Mouse (Mus musculus) cerebellum, adult 18-20 months (tissue): ENCODE measurements at regions not wholly inside any gene's neighbourhood (a gene's known extent, or its start where the extent isn't known, plus 50 kb on each side); places are given as distances from the start of the nearest gene placed in this dataset.

Source experiments
- DNase-seq, 2 experiments: peaks; one replicate each; pipeline ENCODE4 v3.0.0; 2021

DNA sequence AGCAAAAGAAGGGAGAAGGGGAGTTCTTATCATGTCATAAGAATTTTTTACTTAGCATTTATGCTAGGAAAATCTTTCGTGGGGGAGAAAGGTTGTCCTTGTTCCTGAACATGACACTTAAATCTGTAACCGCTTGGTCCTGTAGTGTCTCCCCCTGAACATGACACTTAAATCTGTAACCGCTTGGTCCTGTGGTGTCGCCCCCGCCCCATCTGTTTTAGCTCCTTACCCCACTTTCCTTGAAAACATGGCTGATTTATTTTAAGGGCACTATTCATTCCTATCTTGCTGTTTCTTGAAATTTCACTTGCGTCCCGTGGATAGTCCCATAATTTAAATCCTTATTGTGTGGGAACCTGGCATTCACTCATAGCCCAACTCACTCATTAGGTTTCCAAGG lies 82.2 kb downstream of the Rap2a start:
- no peak for DNase-seq

DNA sequence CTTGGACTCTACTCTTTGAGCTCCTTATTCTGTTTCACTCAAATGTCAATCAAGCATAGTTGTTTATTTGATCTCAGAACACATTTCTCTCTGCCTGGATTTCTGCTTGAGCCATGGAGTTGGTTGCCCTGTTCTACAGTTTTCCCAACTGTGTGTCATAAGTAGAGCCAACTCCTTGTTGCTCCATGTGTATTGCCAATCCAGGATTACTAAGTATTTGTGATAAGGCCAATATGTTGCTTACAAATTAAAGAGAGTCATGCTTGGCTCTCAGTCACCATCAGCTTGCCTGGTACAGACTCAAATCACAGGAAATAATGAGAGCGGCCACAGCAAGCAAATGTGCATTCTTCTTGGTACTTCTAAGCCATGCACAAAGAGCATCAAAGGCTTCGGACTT lies 82.7 kb downstream of the Rap2a start:
- no peak for DNase-seq

DNA sequence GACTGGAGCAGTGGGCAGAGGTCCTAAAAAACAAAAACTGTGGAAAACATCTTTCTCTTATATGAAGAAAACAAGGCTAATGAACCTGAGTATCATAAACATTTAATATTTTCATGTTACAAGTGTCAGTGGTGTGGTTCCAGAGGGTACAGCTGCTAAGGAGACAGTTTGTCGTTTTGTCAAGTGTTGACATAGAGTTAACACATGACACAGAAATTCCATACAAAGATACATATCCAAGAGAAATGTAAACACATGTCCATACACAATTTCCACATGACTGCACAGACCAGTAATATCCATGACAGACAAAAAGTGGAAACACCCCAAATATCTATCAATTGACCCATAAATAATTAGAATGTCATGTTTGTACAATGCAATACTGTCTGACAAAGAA lies 88.7 kb downstream of the Rap2a start:
- no peak for DNase-seq

DNA sequence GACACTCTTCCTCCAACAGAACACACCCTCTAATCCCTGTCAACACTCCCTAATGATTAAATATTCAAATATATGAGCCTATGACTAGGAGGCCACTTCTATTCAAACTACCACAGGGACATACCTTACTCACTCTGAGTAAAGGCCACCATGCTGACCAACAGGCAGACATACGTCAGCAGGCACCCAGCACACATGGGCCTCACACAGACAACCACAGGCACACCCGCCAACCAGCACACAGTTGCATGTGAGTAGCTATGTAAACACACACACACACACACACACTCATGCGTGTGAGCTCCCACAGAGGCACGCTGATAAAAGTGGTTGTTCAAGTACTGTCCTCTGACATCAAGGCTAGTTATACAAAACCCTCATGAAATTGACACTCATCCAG lies 89.8 kb downstream of the Rap2a start:
- no peak for DNase-seq

DNA sequence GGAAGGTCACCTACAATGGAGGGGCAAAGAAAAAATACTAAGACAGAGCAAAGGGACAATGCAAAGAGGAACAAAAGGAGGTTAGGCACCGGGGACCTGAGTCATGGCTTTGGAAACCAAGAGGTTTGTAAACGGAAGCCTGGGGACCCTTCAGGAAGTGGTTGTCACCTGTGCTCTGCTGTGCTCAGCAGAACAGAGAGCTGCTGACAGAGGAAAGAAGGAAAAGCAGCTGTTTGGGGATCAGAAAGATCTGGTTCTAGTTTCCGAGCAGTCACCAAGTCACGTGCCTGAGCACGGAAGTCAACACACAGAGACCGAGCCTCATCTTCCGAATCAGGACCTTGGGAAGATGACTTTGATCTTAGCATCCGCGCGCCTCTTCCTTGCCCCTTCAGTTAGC lies 94.0 kb downstream of the Rap2a start:
- no peak for DNase-seq

DNA sequence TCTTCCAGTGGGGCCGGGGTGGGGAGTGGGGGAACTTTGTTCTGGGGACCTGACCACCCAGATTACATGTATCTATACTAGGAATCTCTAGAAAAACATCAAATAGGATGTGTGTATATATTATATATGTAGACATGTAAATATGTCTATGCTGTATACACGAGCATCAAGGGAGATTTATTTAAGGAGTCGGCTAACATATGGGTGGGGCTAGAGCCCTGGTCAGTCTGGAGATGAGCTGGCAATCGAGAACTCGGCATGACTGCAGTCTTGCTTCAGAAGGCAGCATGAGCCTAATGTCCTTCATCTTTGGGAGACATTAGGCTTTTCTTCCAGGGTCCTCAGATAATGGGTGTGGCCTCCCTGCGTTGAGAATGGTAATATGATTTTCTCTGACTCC lies 97.0 kb downstream of the Rap2a start:
- DNase-seq: no peak

DNA sequence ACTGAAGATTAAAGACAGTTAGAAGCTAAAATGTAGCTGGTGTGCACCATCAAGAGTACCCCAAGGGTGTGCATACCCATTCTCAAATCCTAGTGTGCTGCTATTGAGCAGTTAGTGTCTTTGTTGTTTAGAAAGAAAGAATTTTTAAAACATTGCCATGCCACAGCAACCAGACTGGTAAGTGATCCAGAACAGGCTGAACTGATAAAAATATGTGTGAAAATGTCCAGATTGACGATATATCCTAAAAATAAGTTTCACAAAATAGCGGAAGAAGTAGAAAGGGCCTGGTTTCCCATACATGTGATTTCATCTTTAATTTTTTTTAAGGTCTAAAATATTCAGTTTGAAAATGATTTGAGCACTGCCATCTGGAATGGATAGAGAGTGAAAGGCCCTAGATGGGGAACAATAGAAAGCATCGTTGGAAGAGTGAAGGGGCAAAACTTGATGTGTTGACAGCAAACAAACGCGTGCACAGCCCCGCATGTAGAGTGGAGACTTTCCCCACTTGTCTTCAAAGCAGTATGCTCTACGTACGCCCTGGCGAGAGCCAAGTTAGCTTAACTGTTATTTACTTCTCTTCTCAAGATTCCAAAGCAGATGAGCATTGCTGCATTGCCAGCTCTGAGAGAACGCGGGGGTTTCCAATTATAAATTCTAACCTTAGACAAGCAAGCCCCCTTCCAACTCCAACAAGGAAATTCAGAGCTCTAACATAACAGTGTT lies 100.3 kb downstream of the Rap2a start:
- DNase-seq: no peak

DNA sequence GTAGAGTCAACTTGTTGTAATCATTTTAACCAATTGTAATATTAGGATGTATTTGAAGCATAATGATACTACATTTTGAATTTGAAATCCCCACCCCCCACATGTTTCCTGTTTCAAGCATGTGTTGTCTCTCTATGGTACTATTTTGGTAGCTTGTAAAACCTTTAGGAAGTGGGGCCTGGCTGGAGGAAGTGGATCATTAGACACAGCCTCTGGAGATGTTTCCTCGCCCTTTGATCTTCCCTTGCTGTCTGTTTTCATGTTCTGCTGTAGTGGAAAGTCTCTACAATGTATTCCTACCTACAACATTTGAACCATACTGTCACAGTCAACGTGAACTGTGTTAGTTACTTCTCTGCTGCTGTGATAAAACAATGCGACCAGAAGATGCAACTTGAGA lies 105.6 kb downstream of the Rap2a start:
- DNase-seq: no peak

DNA sequence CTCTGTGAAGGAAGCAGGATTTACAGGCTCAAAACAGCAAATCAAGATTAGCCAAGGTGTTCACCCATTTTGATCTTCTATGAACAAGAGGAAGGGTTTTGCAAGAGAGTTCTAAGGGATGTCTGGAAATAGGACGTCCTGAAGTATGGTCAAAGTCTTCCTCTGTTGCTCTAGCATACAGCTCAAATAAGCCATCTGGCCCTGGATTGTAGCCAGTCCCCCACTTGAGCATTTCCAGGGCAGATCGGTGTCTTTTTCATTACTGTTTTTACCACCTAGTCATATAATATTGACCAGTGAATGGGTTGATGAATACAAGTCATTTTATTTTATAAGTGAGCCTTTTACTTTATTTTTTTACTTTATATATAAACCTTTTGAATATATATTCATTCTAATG lies 113.9 kb downstream of the Rap2a start:
- no peak for DNase-seq

DNA sequence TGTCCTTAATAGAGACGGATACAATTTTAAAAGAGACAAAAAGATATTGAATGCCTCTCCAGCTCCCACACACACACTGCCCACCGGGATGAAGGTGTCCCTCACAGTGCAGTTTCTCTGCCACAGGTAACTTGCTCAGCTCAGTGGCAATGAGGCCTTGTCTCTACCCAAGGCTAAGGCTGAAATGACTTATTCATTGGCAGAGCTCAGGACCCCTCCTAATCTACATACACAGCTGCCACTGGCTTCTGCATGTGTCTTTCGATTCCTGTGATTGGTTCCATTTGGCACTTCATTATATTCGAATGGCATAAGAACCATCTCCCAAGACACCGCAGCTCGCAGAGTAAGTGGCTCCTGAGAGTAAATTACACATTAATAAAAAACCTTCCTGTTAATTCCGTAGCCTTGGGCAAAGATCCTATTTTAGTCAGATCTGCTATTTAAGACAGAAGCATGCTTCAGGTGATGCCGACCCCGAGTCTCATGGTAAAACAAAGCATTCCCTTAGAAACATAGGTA lies 122.2 kb downstream of the Rap2a start:
- no peak for DNase-seq

DNA sequence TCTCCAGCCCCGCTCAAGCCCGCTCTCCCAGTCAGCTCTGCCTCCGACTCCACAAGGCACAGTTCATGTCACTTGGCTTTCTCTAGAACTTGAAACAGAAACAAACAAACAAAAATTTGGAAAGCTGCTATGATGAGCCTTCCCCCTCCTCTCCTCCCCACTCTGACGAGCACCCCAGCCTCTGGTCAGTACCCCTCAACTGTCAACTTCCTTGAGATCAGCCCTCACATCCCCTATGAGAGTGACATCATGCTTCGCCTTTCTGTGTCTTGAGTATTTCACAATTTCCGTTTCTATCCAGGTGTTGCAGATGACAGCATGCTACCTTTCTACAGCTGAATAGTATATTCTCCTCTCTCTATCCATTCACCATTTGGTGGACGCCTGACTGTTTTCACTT lies 123.3 kb downstream of the Rap2a start:
- DNase-seq: no peak

DNA sequence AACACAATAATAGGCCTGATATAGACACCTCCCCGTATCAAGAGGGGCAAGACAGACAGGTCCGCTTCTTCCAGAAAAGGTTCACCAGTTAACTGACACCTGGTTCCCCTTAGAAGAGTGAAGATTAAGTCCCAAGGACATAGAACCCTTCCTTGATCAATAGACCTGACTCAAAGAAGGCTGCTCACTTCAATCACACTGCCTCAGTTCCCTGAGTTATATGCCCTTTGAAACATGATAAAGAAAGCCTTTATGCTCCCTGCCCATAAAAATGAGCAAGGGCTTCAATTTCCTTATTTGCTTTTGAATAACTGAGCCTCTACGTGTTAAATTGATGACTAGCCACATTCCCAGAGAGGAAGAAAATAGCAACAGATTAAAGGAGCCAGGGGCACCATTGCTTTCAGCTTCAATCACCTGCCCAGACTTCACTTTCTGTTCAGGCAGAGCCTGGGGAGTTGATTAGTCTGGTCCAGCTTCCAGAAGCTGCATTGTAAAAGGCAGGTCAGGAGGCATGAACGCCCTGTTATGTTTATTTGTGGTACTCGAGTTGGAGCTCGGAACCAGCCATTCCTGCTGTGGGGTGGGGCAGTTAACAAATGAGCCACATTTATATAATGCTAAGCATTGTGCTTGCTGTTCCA lies 125.7 kb downstream of the Rap2a start:
- DNase-seq: no peak

DNA sequence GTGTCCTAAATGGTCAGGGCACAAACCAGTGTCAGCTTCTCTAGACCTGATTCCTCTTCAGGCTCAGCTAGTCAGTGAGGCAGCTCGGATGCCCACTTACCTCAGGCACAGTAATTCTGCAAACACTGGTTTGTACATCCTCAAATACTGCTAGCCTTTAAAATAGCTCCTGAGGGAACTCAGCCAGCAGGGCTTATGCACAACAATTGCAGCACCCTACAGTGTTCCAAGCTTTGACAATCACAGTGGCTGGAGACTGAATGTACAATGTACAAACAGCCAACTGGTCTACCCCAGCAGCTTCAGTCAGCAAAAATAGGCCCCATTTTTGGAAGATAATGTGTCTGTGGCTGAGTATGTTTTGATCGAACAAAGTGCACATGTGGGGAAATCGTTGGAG lies 129.6 kb downstream of the Rap2a start:
- no peak for DNase-seq

DNA sequence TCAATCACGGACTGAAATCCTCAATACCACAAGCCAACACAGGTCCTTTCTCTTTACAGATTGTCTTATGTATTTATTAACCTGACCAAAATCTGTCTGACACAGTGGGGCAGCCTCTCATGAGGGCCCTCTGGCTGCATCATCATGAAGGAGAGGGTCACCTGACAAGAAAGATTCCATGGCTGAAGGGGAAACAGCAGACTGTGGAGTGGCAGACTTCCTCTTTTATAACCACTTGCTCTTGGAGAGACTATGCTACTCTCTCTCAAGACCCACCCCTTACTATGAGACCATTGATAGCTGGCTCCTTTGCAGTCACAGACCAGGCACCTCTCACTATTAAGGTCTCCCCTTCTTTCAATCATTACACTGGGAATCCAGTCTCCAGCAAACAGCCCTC lies 133.1 kb downstream of the Rap2a start:
- no peak for DNase-seq

DNA sequence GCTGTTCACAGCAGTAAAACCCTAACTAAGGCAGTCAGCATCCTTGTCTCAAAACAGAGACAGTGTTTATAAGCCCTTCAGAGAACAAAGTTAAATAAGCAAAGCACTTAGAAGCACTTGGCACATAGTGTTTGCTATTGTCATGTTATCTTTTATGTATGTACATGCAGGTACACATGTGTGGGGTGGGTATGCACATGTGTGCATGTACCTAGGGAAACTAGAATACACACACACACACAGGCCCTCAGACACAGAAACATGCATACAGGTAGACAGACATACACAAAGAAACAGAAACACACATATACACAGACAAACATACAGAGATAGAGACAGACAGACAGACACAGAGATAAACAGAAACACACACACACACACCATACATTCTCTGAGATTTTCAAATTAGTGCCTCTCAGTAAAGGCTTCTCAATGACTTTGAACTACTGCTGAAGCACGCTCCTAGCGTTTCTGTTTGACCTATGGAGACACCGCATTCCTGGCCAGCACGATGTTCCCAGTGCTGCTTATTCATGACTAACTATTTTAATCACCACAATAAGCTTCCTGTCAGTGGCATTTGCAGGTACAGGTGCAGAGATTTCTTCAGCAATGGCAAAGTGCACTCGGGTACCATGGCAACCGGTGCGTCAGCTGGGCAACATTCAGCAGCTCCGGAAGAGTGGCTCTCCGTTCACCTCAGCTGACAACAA lies 148.1 kb downstream of the Rap2a start:
- no peak for DNase-seq

DNA sequence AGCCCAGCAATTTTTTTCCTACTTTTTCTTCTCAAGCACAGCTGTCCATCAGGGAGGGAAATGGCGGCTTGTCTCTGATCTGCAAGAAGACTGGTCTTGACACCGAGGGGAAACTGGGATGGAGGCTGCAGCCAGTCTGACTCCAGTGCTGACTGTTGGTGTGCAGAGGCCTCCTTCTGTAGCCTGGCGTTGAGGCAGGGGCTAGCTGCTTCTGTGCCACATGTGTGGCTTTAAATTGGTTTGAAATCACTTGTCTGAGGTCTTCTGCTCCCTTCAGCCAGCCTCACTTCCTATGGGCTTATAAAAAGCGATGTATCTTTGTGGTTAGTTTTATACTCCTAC lies 148.7 kb downstream of the Rap2a start:
- DNase-seq: no peak

DNA sequence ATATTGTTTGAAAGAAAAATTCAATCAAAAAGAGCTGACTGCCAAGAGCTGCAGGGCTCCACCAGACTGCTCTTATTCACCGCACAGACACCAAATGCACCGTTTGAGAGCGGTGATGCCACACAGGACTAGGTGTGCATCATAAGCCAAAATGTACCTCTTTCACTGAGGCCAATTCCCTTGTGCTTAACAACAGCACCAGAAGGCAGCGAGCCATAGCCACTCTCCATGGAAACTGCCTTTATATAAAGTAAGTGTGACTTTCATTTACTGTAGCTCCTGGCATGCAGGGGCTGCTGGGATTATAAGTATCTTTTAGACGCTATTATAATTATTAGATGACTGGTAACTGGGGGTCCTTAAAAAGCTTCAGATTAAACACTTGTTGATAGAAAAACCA lies 154.5 kb downstream of the Rap2a start:
- no peak for DNase-seq

DNA sequence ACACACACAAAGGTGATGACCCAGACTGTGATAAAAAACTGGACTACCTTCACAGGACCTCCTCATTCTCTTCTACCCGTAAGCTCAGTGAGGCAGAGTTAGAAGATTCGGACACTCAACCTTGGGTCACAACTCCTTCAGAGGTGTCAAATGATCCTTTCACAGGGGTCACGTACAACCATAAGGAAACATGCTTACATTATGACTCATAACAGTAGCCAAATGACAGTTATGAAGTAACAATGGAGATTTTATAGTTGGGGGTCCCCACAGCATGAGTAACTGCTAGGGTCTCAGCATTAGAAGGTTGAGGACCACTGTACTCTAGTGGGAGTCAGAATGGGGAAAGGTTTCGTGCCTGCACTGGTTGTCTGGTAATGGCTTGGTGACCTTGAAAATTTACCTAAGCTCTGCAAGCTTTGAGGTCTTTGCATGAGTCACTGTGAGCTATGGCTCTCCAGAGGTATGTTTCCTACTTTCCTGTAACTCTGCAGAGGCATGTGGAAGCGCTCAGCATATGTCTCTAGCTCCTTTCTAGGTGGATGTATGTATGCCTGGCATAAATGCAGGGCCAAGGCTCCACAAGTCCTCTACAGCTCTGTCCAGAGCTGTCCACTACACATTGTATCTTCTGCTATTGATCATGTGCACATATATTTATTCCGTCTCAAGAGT lies 158.6 kb downstream of the Rap2a start:
- no peak for DNase-seq

DNA sequence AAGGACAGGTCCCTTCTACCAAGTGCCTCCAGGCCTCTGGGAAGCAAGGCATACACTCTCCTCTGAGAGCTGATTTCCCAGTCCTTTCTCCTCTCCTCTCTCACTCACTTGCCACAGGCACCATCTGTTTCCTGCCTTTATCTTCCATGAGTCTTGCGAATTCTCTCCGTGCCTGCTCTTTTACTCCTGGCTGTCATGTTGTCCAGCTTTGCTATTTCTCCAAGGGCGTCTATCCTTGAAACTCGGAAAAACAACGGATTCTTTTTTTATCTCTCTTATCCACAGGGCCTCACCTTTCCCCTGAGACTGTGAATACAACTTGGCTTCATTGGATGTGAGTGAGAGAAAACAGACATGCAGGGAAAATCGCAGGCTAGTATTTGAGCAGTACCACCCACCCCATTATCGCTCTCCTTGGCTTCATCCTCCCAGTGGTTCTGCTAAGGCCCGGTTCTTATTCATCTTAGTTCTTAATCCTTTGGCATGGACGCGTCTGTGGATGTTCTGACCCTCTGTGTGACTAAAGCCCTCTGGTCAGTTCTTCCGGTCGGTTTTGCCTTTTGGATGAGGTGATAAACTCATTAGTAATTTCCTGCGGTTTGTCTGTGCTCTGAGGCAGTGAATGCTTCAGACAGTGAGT lies 159.4 kb downstream of the Rap2a start:
- DNase-seq: no peak

DNA sequence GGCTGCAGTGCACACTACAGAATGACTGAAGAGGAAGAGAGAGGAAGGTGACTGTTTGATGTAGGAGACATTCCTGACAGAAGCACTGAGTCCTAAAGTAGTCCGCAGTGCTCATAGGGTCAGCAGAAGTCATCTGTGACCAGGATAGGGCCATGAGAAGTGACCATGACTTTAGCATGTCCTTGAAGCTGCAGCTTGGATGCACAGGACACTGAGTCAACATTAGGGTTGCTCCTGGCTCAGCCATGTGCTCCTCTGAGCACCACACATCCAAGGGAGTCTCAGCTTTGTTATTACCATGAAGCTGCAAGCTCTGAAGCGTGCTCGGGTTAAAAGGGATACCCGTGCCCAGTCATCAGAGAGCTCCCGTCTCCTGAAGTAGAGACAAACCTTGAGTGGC lies 164.3 kb downstream of the Rap2a start:
- DNase-seq: no peak

DNA sequence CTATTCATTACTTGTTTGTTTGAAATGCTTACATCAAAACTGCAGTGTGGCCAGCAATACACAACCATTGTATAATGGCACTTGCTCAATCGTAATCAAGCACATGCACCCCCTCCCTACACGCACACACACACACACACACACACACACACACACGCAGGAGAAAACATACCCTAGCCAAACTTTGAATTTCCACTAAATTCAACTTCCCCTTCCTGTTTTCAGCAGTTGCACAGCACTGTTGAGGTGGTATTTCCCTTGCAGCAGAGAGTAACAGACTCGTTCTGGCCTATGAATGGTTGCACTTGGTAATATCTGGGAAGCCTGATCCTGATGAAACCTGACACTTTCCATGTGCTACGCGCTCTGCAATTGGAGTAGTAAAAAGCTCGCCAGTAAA lies 173.8 kb downstream of the Rap2a start:
- no peak for DNase-seq

DNA sequence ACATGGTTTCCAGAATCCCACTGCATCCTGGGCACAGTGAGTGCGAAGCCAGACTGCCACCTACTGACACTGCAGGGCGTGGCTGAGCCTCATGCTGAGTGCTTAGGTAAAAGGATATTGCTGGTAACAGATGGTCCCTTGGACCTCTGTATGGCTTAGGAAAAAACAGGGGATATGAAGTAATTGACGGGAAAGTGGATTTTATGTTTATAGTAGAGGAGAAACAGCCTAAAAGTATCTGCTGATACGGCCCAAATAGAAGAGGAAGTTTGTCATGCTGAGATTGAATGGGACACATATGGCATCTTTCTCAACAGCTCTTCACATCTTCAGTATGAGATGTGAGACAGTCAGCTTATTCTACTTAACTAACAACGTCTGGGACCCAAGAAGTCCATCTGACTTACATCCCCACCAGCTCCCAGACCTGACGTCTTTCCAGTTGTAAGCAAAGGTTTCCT lies 182.1 kb downstream of the Rap2a start:
- peak; percentile 23 to 37 for DNase-seq

DNA sequence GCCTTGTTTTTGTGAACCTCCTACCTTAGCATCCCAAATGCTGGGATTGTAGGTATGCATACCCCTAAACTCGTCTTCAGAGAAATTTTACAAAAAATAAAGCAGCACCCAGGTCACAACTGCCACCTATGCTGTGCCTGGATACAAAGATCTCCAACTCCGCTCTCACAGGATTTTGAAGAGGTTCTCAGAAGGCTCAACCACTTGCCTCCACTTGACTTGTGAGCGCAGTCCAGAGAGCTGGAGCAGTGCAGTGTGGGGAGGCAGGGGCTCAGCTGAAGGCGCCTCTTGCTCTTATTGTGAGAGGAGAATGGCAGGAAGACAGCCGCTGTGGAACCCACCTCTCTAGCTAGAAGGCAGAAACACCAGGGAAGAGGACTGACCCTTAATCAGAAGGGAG lies 182.9 kb downstream of the Rap2a start:
- DNase-seq: no peak
